Mouse (Mus musculus) left cerebral cortex, adult 9 months (tissue): ENCODE measurements around the gene Nlrp6.
"Not testable (repeated sequence)": the region's sequence is repeated elsewhere in the genome, so short reads cannot be mapped to it uniquely, and the experiment has no call there.

Experiments
- DNase-seq, 2 experiments: peaks; one replicate each; pipeline ENCODE4 v3.0.0; 2022; ENCODE audit warnings: low spot score in 2 of 2

Gene Nlrp6

GRCm38 (mm10) chr7:140973396-140974165 lies 52.9 kb downstream of the Nlrp6 start:
- DNase-seq = no peak

- DNase-seq = no peak
These were observed 54.2 kb downstream of the Nlrp6 start for GRCm38 (mm10) chr7:140974940-140975339.

GRCm38 (mm10) chr7:140975465-140975864 lies 54.8 kb downstream of the Nlrp6 start:
- DNase-seq = no peak

GRCm38 (mm10) chr7:140976720-140977119 lies 56.0 kb downstream of the Nlrp6 start:
- not testable (repeated sequence) for DNase-seq
